Mouse (Mus musculus): ENCODE data around the gene Hdgfl2. TPM values are rescaled to one million over a fixed set of nuclear protein-coding genes. Genes with fewer than 3 reads are reported as not detected.

The Hdgfl2 gene
- polyA plus RNA-seq, 1 experiment: 109 TPM

DNA sequence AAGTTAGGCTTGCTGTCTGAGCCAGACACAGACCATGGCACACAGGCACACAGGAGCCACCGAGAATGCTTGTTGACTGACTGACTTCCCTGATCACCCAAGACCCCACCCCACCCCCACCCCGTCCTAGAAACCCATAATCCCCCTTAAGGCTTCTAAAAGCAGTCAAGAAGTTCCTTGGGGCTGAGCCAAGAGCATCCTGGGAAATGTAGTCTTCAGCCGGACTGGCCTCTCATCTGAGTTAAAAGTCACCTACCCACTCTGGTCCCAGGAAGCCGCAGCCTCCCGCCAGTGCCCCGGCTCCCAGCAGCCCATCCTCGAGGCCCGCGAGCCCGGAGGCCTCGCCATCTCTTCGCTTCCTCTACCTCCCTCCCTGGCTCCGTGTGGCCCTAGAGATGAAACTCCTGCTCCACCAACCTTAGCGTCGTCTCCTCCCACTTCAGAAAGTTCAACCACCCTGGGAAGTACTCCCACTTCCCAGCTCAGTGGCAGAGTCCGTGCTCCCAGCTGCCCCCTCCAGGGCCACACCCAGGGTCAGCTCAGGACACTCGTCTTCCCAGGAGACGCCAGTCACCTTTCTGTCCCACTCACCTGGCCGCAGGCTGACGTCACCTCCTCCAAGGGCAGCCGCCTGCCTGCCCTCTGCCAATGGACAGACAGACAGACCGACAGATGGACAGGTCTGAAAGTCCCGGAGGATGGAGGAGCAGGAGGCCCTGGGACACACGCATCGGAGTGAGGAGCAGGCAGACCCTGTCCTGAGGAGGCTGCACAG is 58.6 kb downstream of the Hdgfl2 start:
- DNase-seq: peak; percentile 25 to 36
- TF ChIP-seq POLR2A (IDR thresholded peaks at IDR 0.05; ENCODE audit: borderline replicate concordance, insufficient read depth, low read length): no peak
- TF ChIP-seq CTCF (IDR thresholded peaks at IDR 0.05; ENCODE audit: borderline replicate concordance, insufficient read depth, low read depth, low read length): no peak
- WGBS: 25% methylated on average over 25 of the region's 25 CpGs
- Histone ChIP-seq H3K4me1 (ENCODE audit: control insufficient read depth, insufficient read depth, low read length) (peaks cover 13% of the 10 kb centered on the region), H3K27ac (ENCODE audit: insufficient read depth, low read length) (no peak overlapping the region), H3K27me3 (ENCODE audit: control insufficient read depth, insufficient read depth, low read length) (no peaks in the 10 kb centered on the region), H3K4me3 (replicated peaks; ENCODE audit: insufficient read depth, low read depth, low read length) (peak overlapping the region; percentile 60)

DNA sequence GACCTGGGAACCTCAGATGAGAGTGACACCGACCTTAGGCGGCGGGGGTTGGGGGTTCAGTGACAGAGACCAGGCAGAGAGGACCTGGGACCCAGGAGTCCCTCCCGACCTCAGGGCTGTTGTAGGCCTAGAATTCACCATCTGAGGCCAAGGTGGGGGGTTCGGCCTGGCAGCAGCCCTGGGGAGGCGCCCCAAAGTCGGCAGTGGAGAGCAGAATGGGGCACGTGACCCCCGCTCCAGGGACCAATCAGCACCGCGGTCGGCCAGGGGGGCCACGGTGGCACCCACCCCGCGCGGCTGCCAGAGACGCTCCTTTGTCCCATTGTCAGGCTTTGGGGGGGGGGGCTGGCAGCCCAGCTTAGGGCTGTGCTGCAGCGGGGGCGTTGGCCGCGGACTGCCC is 59.9 kb downstream of the Hdgfl2 start:
- peaks cover 13% of the 10 kb centered on the region for H3K4me1 ChIP-seq (ENCODE audit: control insufficient read depth, insufficient read depth, low read length)
- peak overlapping the region; percentile 43; the same call in 1 of the 2 replicates for H3K27ac ChIP-seq (ENCODE audit: insufficient read depth, low read length)
- H3K27me3 ChIP-seq (ENCODE audit: control insufficient read depth, insufficient read depth, low read length): no peaks in the 10 kb centered on the region
- WGBS: 8% methylated on average over 20 of the region's 21 CpGs
- DNase-seq: peak; percentile 55 to 56
- no peak for TF ChIP-seq CTCF (IDR thresholded peaks at IDR 0.05; ENCODE audit: borderline replicate concordance, insufficient read depth, low read depth, low read length)
- H3K4me3 ChIP-seq (replicated peaks; ENCODE audit: insufficient read depth, low read depth, low read length): peak overlapping the region; percentile 60

DNA sequence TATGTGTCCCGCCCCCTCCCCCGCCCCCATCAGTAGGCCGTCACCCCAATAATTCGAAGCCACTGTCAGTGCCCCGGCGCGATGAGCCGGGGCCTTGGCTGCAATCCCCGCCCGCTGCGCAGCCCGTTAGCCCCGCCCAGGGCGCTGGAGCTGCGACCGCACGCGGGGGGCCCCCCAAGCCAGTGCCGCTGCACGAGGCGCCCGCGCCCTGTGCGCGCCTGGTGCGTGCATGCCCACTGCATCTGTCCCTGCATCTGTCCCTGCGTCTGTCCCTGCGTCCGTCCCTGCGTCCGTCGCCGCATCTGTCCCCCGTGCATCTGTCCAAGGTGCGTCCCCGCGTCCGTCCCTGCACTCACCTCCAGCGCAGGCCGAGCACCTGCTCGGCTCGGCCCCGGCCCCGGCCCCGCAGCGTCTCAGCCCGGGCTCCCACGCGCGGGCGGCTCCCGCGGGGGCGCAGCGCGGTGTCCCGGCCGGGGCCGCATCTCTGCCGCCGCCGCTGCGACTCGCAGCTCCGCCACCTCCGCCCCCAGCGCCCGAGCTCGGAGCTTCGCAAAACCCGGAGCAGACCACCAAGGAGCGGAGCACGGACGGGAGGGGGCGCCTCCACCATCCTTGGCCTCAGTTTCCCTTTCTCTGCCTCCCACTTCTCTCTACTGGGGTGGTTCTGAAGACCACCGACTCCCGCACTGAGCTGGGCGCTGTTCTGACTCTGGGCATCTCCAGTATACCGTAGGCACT is 60.6 kb downstream of the Hdgfl2 start, which contains the start of gene Sema6b:
TSS of gene Sema6b (minus strand) at position 486 of the 738 bp plus-strand sequence.
- TF ChIP-seq CTCF (IDR thresholded peaks at IDR 0.05; ENCODE audit: borderline replicate concordance, insufficient read depth, low read depth, low read length): no peak
- peak; percentile 41; the same call in 1 of the 2 replicates for TF ChIP-seq POLR2A (IDR thresholded peaks at IDR 0.05; ENCODE audit: borderline replicate concordance, insufficient read depth, low read length)
- H3K4me3 ChIP-seq (replicated peaks; ENCODE audit: insufficient read depth, low read depth, low read length): peak within 1 kb of the TSS; percentile 60
- no peaks in the 10 kb centered on the region for H3K27me3 ChIP-seq (ENCODE audit: control insufficient read depth, insufficient read depth, low read length)
- peaks cover 13% of the 10 kb centered on the region for H3K4me1 ChIP-seq (ENCODE audit: control insufficient read depth, insufficient read depth, low read length)
- H3K27ac ChIP-seq (ENCODE audit: insufficient read depth, low read length): peak within 1 kb of the TSS; percentile 65
- peak; percentile 82 to 89 for DNase-seq
- 2% methylated on average over 79 of the region's 79 CpGs for WGBS

DNA sequence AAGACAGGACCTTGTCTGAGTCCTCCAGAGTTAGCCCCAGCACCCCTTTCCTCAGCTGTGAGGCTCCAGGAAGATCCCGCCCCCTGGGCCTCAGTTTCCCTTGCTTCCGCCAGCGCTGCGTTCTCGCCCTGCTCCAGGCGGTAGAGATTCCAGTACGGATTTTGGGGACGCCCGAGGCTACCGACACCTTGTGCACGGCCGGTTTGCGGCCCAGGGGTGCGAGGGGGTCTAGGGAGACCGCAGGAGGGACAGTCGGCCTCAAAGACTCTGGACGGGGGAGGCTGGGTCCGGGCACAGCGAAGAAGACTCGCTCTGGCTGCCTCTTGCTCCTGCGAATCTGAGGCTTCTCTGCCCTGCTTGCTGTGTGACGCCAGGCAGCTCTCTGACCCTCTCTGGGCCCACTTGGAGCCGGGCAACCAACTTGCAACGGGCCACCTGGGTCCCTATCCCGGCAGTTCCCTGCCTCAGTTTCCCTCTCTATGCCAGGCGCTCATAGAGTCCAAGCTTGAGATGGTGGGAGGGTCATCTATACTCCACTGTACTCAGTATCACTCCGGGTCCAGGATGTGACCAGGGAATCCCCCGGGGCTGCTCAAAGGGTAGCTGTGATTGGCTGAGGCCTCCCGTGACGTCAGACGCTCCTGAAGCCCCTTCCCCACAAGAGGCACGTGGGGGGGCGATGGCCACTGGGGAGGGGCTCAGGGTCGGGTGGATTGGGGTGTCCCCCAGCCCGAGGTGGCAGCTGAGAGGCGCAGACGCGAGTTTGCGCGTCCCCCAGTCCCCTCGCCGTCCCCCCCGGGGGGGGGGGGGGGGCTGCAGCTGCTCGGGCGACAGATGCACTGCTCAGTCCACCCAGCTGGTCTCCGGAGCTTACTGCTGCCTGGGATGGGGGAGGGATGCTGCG is 62.5 kb downstream of the Hdgfl2 start:
- no peak overlapping the region for H3K27ac ChIP-seq (ENCODE audit: insufficient read depth, low read length)
- peak; percentile 70 to 83 for DNase-seq
- TF ChIP-seq POLR2A (IDR thresholded peaks at IDR 0.05; ENCODE audit: borderline replicate concordance, insufficient read depth, low read length) (peak; percentile 50; the same call in 1 of the 2 replicates), CTCF (IDR thresholded peaks at IDR 0.05; ENCODE audit: borderline replicate concordance, insufficient read depth, low read depth, low read length) (no peak)
- H3K4me3 ChIP-seq (replicated peaks; ENCODE audit: insufficient read depth, low read depth, low read length): peak overlapping the region; percentile 61
- H3K27me3 ChIP-seq (ENCODE audit: control insufficient read depth, insufficient read depth, low read length): no peaks in the 10 kb centered on the region
- H3K4me1 ChIP-seq (ENCODE audit: control insufficient read depth, insufficient read depth, low read length): peaks cover 13% of the 10 kb centered on the region
- 2% methylated on average over 38 of the region's 47 CpGs for WGBS

DNA sequence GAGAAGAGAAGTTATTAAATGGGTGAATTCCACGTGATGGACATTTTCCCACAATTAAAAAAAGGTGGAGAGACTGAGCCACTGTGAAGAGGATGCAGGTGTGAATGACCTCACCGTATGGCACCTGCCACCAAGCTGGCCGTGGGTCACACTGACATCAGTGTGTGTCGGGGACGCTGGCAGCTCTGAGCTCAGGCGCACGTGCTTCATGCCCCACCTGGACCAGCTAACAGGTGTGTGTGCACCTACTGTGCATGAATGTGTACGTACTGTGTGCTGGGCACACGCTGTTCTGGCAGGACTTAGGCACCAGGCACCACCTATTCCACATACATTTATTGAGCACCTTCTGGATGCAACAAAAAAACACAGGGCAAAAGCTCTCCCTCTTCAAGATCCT is 65.1 kb downstream of the Hdgfl2 start:
- Histone ChIP-seq H3K4me1 (ENCODE audit: control insufficient read depth, insufficient read depth, low read length) (peaks cover 5% of the 10 kb centered on the region; the same call in 1 of the 2 replicates), H3K27me3 (ENCODE audit: control insufficient read depth, insufficient read depth, low read length) (no peaks in the 10 kb centered on the region; the same call in 1 of the 2 replicates), H3K27ac (ENCODE audit: insufficient read depth, low read length) (no peak overlapping the region), H3K4me3 (replicated peaks; ENCODE audit: insufficient read depth, low read depth, low read length) (no peak overlapping the region)
- TF ChIP-seq CTCF (IDR thresholded peaks at IDR 0.05; ENCODE audit: borderline replicate concordance, insufficient read depth, low read depth, low read length) (no peak), POLR2A (IDR thresholded peaks at IDR 0.05; ENCODE audit: borderline replicate concordance, insufficient read depth, low read length) (no peak)
- DNase-seq: no peak
- 65% methylated on average over 9 of the region's 9 CpGs for WGBS

DNA sequence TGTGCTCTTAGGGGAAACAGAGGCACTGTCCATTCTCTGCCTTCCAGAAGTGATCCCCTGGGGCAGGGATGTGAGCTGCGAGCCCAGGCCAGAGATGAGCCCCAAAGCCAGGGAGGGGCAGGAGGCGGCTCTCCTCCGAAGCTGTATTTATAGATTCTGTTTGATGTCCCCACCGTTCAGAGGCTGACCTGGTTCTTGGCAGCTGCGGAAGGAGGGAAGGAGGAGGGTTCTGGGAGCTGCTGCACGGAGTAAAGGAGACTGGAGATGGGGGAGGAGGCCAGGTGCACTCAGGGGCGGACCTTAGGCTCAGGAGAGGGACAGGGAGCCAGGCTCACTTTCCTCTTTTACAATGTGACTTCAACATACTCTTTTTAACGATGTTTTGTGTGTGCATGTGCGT is 66.7 kb downstream of the Hdgfl2 start:
- Histone ChIP-seq H3K4me1 (ENCODE audit: control insufficient read depth, insufficient read depth, low read length) (no peaks in the 10 kb centered on the region), H3K27me3 (ENCODE audit: control insufficient read depth, insufficient read depth, low read length) (no peaks in the 10 kb centered on the region; the same call in 1 of the 2 replicates), H3K4me3 (replicated peaks; ENCODE audit: insufficient read depth, low read depth, low read length) (no peak overlapping the region), H3K27ac (ENCODE audit: insufficient read depth, low read length) (no peak overlapping the region)
- TF ChIP-seq CTCF (IDR thresholded peaks at IDR 0.05; ENCODE audit: borderline replicate concordance, insufficient read depth, low read depth, low read length): no peak
- TF ChIP-seq POLR2A (IDR thresholded peaks at IDR 0.05; ENCODE audit: borderline replicate concordance, insufficient read depth, low read length): no peak
- WGBS: 36% methylated on average over 9 of the region's 9 CpGs
- no peak for DNase-seq

DNA sequence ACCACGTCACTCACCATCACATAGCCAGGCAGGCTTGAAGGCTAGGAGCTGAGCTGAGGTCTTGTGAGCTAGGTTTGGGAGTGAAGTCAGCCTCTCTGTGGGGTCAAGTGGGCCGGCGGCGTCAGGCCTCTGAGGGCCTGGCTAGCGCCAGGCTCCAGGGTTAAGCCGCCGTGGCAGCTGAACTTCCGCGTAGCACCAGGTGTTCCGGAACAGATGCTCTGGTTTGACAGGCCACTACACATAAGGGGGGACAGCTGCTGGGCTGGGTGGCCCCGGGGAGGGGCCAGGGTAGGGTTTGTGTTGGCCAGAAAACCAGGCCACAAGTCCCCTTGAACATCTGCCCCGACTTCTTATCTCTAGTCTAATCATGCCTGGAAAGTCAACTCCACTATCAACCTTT is 68.0 kb downstream of the Hdgfl2 start:
- Histone ChIP-seq H3K27me3 (ENCODE audit: control insufficient read depth, insufficient read depth, low read length) (no peaks in the 10 kb centered on the region; the same call in 1 of the 2 replicates), H3K4me3 (replicated peaks; ENCODE audit: insufficient read depth, low read depth, low read length) (no peak overlapping the region), H3K4me1 (ENCODE audit: control insufficient read depth, insufficient read depth, low read length) (no peaks in the 10 kb centered on the region), H3K27ac (ENCODE audit: insufficient read depth, low read length) (no peak overlapping the region)
- TF ChIP-seq POLR2A (IDR thresholded peaks at IDR 0.05; ENCODE audit: borderline replicate concordance, insufficient read depth, low read length): no peak
- no peak for TF ChIP-seq CTCF (IDR thresholded peaks at IDR 0.05; ENCODE audit: borderline replicate concordance, insufficient read depth, low read depth, low read length)
- DNase-seq: no peak
- WGBS: 54% methylated on average over 12 of the region's 12 CpGs
